Mouse (Mus musculus): ENCODE data around the gene Kcnmb2. TPM values are rescaled to one million over a fixed set of nuclear protein-coding genes. Genes with fewer than 3 reads are reported as not detected.

Gene Kcnmb2
- polyA plus RNA-seq, 3 experiments from 2014 or later = not detected

GRCm38 (mm10) chr3:32020981-32021380, 118.7 kb downstream of the Kcnmb2 start:
- ATAC-seq = no peak

GRCm38 (mm10) chr3:32029375-32030050, 127.2 kb downstream of the Kcnmb2 start:
- ATAC-seq = no peak

- no peak for ATAC-seq
These were observed 130.1 kb downstream of the Kcnmb2 start for GRCm38 (mm10) chr3:32032381-32032780.

GRCm38 (mm10) chr3:32043814-32044213, 141.5 kb downstream of the Kcnmb2 start:
- no peak for ATAC-seq

- no peak for ATAC-seq
These were observed 146.5 kb downstream of the Kcnmb2 start for GRCm38 (mm10) chr3:32048777-32049176.

- ATAC-seq = no peak
These were observed 150.3 kb downstream of the Kcnmb2 start for GRCm38 (mm10) chr3:32052596-32052995.

- ATAC-seq = no peak
These were observed 151.4 kb downstream of the Kcnmb2 start for GRCm38 (mm10) chr3:32053610-32054241.

- ATAC-seq = no peak
These were observed 157.8 kb downstream of the Kcnmb2 start for GRCm38 (mm10) chr3:32059888-32060656.

GRCm38 (mm10) chr3:32062685-32063084, 160.4 kb downstream of the Kcnmb2 start:
- ATAC-seq = no peak

- no peak for ATAC-seq
These were observed 161.0 kb downstream of the Kcnmb2 start for GRCm38 (mm10) chr3:32063312-32063711.

GRCm38 (mm10) chr3:32067004-32067935, 165.0 kb downstream of the Kcnmb2 start:
- ATAC-seq = no peak

GRCm38 (mm10) chr3:32073881-32074280, 171.6 kb downstream of the Kcnmb2 start:
- ATAC-seq = no peak

- no peak for ATAC-seq
These were observed 186.5 kb downstream of the Kcnmb2 start for GRCm38 (mm10) chr3:32088762-32089161.

GRCm38 (mm10) chr3:32101391-32101790, 199.1 kb downstream of the Kcnmb2 start:
- no peak for ATAC-seq

GRCm38 (mm10) chr3:32119851-32120250, 217.5 kb downstream of the Kcnmb2 start:
- no peak for ATAC-seq

- no peak for ATAC-seq
These were observed 219.4 kb downstream of the Kcnmb2 start for GRCm38 (mm10) chr3:32121731-32122130.

GRCm38 (mm10) chr3:32125431-32125830, 223.1 kb downstream of the Kcnmb2 start:
- no peak for ATAC-seq

GRCm38 (mm10) chr3:32128391-32128790, 226.1 kb downstream of the Kcnmb2 start:
- no peak for ATAC-seq

- no peak for ATAC-seq
These were observed 228.4 kb downstream of the Kcnmb2 start for GRCm38 (mm10) chr3:32130696-32131095.

GRCm38 (mm10) chr3:32132395-32133004, 230.2 kb downstream of the Kcnmb2 start:
- ATAC-seq = no peak

- no peak for ATAC-seq
These were observed 241.9 kb downstream of the Kcnmb2 start for GRCm38 (mm10) chr3:32144194-32144593.

- ATAC-seq = no peak
These were observed 242.3 kb downstream of the Kcnmb2 start for GRCm38 (mm10) chr3:32144655-32145054.
